Mouse (Mus musculus) liver, adult 2 months (tissue): ENCODE measurements around the gene Lmbrd2.

Source experiments
- CTCF ChIP-seq: fragments of 200-500 bp; IDR thresholded peaks from 2 replicates; pipeline ENCODE4 v1.5.1; 2011; ENCODE audit warnings: low read depth, low read length, control low read depth
- POLR2A ChIP-seq: fragments of 200-500 bp; IDR thresholded peaks from 2 replicates; pipeline ENCODE4 v1.6.1; 2011; ENCODE audit warnings: low read length, control low read depth; ENCODE audit not compliant: insufficient read depth; ENCODE audit errors: extremely low read depth

GRCm38 (mm10) chr15:9110526-9111347, 29.6 kb upstream of the Lmbrd2 start:
- TF ChIP-seq POLR2A (no peak), CTCF (no peak)
